Mouse (Mus musculus): ENCODE measurements at regions not wholly inside any gene's neighbourhood (a gene's known extent, or its start where the extent isn't known, plus 50 kb on each side); places are given as distances from the start of the nearest gene placed in this dataset.
"Not testable (repeated sequence)": the region's sequence is repeated elsewhere in the genome, so short reads cannot be mapped to it uniquely, and the experiment has no call there.

- Histone ChIP-seq H3K4me3 (replicated peaks; ENCODE audit: low read length) (no peak overlapping the region), H3K9me3 (ENCODE audit: control insufficient read depth, low read length) (no peaks in the 10 kb centered on the region), H3K4me2 (replicated peaks; ENCODE audit: low read depth, low read length, severe bottlenecking) (no peak overlapping the region), H3K27ac (replicated peaks; ENCODE audit: low read depth, low read length) (no peak overlapping the region), H3K9ac (ENCODE audit: low read depth, low read length, severe bottlenecking) (no peak overlapping the region), H3K4me1 (ENCODE audit: control insufficient read depth, insufficient read depth, low read length) (no peaks in the 10 kb centered on the region), H3K36me3 (ENCODE audit: control insufficient read depth, insufficient read depth, low read length) (no peaks in the 10 kb centered on the region), H3K27me3 (ENCODE audit: control insufficient read depth, insufficient read depth, low read length) (no peaks in the 10 kb centered on the region)
- TF ChIP-seq POLR2A (IDR thresholded peaks at IDR 0.05; ENCODE audit: borderline replicate concordance, extremely low read depth, insufficient read depth, insufficient read length), result no peak
- DNase-seq (ENCODE audit: low spot score) (no peak), ATAC-seq (ENCODE audit: low FRiP score, low read depth) (no peak)
- WGBS, result 81% methylated on average over 3 of the region's 3 CpGs
Observed at GRCm38 (mm10) chr4:79670203-79670891, 1163.6 kb upstream of the Tyrp1 start.

- 51% methylated on average over 11 of the region's 11 CpGs for WGBS
- Histone ChIP-seq H3K27me3 (ENCODE audit: control insufficient read depth, insufficient read depth, low read length) (no peaks in the 10 kb centered on the region), H3K4me2 (replicated peaks; ENCODE audit: low read depth, low read length, severe bottlenecking) (no peak overlapping the region), H3K36me3 (ENCODE audit: control insufficient read depth, insufficient read depth, low read length) (no peaks in the 10 kb centered on the region), H3K4me3 (replicated peaks; ENCODE audit: low read length) (no peak overlapping the region), H3K27ac (replicated peaks; ENCODE audit: low read depth, low read length) (no peak overlapping the region), H3K4me1 (ENCODE audit: control insufficient read depth, insufficient read depth, low read length) (no peaks in the 10 kb centered on the region), H3K9ac (ENCODE audit: low read depth, low read length, severe bottlenecking) (no peak overlapping the region), H3K9me3 (ENCODE audit: control insufficient read depth, low read length) (no peaks in the 10 kb centered on the region)
- ATAC-seq (ENCODE audit: low FRiP score, low read depth) (0 out of 2 replicates have a peak, but pooled peaks have one; percentile 23), DNase-seq (ENCODE audit: low spot score) (no peak)
- no peak for TF ChIP-seq POLR2A (IDR thresholded peaks at IDR 0.05; ENCODE audit: borderline replicate concordance, extremely low read depth, insufficient read depth, insufficient read length)
Observed at GRCm38 (mm10) chr4:79694787-79695763, 1138.8 kb upstream of the Tyrp1 start.

GRCm38 (mm10) chr4:79720915-79721314 lies 1113.0 kb upstream of the Tyrp1 start:
- not testable (repeated sequence) for H3K9ac ChIP-seq (ENCODE audit: low read depth, low read length, severe bottlenecking); H3K36me3 ChIP-seq (ENCODE audit: control insufficient read depth, insufficient read depth, low read length); DNase-seq (ENCODE audit: low spot score); H3K9me3 ChIP-seq (ENCODE audit: control insufficient read depth, low read length); H3K4me3 ChIP-seq (replicated peaks; ENCODE audit: low read length); H3K4me2 ChIP-seq (replicated peaks; ENCODE audit: low read depth, low read length, severe bottlenecking); H3K27me3 ChIP-seq (ENCODE audit: control insufficient read depth, insufficient read depth, low read length); ATAC-seq (ENCODE audit: low FRiP score, low read depth); H3K27ac ChIP-seq (replicated peaks; ENCODE audit: low read depth, low read length); H3K4me1 ChIP-seq (ENCODE audit: control insufficient read depth, insufficient read depth, low read length)
- 93% methylated on average over 13 of the region's 14 CpGs for WGBS

GRCm38 (mm10) chr4:79724103-79724502 lies 1109.8 kb upstream of the Tyrp1 start:
- 74% methylated on average over 1 of the region's 1 CpGs for WGBS
- TF ChIP-seq POLR2A (IDR thresholded peaks at IDR 0.05; ENCODE audit: borderline replicate concordance, extremely low read depth, insufficient read depth, insufficient read length), result no peak

DNA sequence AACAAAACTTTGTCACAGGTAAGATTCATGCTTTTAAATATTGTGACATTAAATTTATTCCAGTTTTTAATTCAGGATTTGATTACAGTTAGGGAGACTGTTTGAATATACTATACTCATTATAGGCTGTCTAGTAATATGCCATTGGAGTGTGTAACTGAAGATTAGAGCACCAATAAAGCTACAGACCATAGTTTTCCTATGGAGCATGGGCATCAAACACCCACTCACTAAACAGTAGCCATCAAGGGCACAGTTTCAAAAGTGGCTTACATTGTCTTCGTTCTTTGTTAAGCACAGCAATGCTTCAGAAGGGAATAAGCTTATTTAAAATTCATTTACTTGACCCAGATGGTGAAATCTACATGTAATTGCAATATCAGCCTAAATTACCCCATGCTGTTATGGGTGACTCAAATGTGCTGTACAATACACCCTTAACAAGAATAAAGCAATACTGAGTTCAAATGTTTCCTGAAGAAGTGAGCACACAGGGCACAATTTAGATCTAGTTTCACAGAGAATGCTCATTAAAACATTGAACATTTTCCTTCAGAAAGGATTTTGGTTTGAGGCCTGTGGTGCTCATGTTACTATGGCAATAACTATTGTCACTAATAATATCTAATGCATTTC lies 1092.9 kb upstream of the Tyrp1 start:
- Histone ChIP-seq H3K9ac (ENCODE audit: low read depth, low read length, severe bottlenecking) (no peak overlapping the region), H3K9me3 (ENCODE audit: control insufficient read depth, low read length) (no peaks in the 10 kb centered on the region), H3K4me2 (replicated peaks; ENCODE audit: low read depth, low read length, severe bottlenecking) (no peak overlapping the region), H3K4me3 (replicated peaks; ENCODE audit: low read length) (no peak overlapping the region), H3K36me3 (ENCODE audit: control insufficient read depth, insufficient read depth, low read length) (no peaks in the 10 kb centered on the region), H3K4me1 (ENCODE audit: control insufficient read depth, insufficient read depth, low read length) (no peaks in the 10 kb centered on the region), H3K27me3 (ENCODE audit: control insufficient read depth, insufficient read depth, low read length) (no peaks in the 10 kb centered on the region), H3K27ac (replicated peaks; ENCODE audit: low read depth, low read length) (no peak overlapping the region)
- TF ChIP-seq POLR2A (IDR thresholded peaks at IDR 0.05; ENCODE audit: borderline replicate concordance, extremely low read depth, insufficient read depth, insufficient read length), result no peak
- no peak for ATAC-seq (ENCODE audit: low FRiP score, low read depth)
- 66% methylated on average over 1 of the region's 1 CpGs for WGBS
- no peak for DNase-seq (ENCODE audit: low spot score)

More at GRCm38 (mm10) chr4:79724103-79724502, 1109.8 kb upstream of the Tyrp1 start:
- Histone ChIP-seq H3K9ac (ENCODE audit: low read depth, low read length, severe bottlenecking) (no peak overlapping the region), H3K36me3 (ENCODE audit: control insufficient read depth, insufficient read depth, low read length) (no peaks in the 10 kb centered on the region), H3K9me3 (ENCODE audit: control insufficient read depth, low read length) (no peaks in the 10 kb centered on the region), H3K4me2 (replicated peaks; ENCODE audit: low read depth, low read length, severe bottlenecking) (no peak overlapping the region), H3K27ac (replicated peaks; ENCODE audit: low read depth, low read length) (no peak overlapping the region), H3K4me3 (replicated peaks; ENCODE audit: low read length) (no peak overlapping the region), H3K4me1 (ENCODE audit: control insufficient read depth, insufficient read depth, low read length) (no peaks in the 10 kb centered on the region), H3K27me3 (ENCODE audit: control insufficient read depth, insufficient read depth, low read length) (no peaks in the 10 kb centered on the region)
- DNase-seq (ENCODE audit: low spot score) (no peak), ATAC-seq (ENCODE audit: low FRiP score, low read depth) (no peak)

All from limb, embryonic 14.5 days (tissue).